Mouse (Mus musculus) common myeloid progenitor, adult 5-6 weeks (primary cell): ENCODE measurements around the gene Clec2g. TPM values are rescaled to one million over a fixed set of nuclear protein-coding genes. Genes with fewer than 3 reads are reported as not detected.
"Not testable (repeated sequence)": the region's sequence is repeated elsewhere in the genome, so short reads cannot be mapped to it uniquely, and the experiment has no call there.

Experiments
- ATAC-seq: replicated peaks from 2 replicates; pipeline ENCODE4 v1.8.0; 2016; ENCODE audit warnings: low read depth, mild to moderate bottlenecking, moderate TSS enrichment, inconsistent platforms; ENCODE audit not compliant: poor library complexity, severe bottlenecking
- total RNA-seq: library from RNA; stranded (forward); fragments of 200-1000, 187-1606 nt; gene quantifications from 2 replicates; pipeline ENCODE4 v1.2.3, GENCODE M21; 2017

Clec2g gene
- total RNA-seq, 1 experiment from 2014 or later: not detected

DNA sequence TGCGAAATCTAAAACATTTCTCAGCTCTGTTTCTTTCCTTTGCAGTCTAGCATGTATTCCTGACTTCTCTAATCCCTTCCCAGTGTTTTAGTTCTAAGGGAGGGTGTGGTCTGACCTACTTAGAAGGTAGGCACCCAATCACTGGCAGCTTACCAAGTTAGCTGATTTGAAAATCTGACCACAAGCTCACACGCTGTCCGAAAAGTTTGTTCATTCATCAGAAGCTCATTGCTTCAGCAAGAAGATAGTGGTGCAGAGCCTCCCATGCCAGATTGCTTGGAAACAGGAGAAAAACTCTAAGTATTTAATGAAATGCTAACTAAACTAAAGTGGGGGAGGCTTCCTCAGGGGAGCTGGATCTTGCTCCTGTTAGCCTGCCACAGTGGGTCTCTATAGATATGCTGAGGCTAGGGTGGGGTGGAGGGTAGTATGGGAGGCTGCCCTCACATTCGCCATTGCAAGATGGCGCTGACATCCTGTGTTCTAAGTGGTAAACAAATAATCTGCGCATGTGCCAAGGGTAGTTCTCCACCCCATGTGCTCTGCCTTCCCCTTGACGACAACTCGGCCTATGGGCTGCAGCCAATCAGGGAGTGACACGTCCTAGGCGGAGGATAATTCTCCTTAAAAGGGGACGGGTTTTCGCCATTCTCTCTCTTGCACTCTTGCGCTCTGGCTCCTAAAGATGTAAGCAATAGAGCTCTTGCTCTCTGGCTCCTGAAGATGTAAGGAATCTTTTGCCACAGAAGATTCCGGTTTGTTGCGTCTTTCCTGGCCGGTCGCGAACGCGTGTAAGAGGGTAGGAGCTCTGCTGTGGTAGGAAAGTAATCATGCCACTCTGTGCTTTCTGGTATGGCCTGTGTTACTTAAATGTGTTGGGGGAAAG, 36.6 kb downstream of the Clec2g start:
- not testable (repeated sequence) for ATAC-seq

DNA sequence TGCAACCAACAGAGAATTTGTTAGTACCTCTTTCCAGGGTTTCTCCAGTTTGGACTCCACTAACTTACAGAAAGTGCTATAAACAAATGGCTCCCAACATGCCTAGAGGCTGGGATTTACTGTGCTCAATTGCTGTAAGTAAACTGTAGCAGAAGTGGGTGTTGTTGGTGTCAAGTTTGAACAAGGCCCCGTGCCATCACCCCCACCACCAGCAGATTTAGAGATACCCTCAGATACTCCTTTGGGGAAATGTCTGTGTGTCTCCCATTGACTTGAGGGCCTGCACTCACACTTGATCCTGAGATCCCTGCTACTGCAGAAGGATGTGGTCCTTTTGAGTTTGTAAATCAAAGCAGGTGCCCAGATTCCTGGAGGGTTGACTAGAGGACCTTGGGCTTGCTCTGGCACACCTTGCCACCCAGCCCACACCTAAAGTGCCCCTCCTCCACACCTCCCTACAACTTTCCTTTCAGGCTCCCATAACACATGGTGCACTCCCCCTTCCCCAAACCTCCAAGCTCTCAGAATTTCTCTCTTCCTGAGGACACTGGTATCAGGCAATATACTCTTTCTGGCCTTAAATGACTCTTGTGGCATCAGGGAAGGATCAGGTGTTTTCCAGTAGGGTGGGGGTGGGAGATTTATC, 37.3 kb downstream of the Clec2g start:
- no peak for ATAC-seq

DNA sequence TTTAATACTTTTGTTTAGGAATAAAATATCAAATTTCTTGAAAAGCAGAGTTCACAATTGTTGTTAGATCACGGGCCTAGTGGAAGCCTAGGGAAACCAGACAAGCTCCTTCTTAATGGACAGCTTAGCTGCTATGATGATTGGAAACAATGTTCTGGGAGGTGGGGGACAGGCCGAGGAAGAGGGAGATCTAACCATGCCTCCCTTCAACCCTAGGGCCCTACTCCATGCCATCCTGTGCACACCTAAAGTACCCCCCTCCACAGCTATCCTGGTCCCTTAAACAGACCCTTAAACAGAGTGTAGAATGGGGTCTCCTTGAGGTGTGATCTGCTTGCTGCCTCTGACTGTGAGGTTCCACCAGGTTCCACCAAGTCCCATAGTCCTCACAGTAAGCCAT, 38.0 kb downstream of the Clec2g start:
- no peak for ATAC-seq

DNA sequence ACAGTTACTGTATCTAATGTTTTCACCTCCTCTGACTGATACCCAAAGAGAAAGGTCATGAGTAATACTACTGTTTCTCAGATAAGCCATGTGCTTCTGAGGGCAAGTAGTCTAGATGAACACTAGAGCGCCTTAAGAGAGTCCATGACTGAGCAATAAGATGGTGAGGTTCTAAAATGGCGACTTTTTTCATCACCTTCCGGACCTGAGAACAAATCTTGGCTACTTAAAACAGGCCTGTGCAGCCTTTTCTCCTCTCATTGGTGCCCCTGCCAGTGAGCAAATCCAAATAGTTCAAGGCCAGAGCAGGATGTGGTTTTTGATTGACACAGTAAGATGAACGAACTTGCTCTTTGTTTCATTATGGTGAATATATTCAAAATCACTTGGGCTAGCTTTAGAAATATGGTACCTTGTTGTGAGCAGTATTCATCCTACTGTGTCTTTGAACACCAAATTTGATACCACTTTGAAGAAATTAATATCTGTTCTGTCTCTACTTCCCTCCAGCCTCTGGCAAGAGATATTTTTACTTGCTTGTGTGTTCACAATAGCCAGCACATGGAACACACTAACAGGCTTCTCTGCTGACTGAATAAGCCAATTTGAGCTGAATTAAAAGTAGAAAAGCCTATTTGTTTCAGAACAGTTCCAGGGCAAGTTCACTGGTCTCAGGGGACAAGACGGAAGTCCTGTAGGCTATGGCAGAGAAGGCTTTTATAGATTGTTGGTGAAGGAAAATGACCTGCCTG, 38.7 kb downstream of the Clec2g start:
- ATAC-seq: peak; percentile 46; the same call in 1 of the 2 replicates

DNA sequence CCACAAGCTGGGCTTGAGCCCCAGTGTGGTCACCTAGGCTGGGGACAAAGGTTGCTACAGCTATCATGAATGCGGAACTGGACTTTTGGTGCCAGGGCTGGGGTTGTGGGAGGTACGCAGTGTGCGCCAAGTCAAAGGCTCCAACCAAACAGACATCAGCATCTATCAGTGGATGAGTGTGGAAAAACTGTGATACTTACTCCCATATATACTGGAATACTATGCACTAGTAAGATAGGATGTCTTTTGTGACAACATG, 39.2 kb downstream of the Clec2g start:
- no peak for ATAC-seq

DNA sequence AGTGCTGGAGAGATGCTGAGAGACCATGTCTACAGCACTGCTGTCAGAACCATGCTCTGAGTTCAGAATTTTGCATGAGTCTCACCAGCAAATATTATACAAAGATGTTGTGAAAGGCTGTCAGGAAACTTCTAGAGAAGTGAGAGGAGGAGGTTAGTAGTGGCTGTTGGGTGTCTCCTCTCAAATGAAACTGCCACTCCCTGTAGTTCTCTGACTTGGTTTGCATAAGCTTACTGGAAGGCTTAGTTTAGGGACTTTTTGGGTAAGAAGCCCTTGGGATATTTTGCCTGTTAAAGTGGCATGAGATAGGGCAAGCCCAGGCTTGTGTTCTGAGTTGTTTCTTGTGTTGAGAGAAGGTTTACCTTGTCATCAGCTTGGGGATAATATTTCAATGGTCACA, 40.7 kb downstream of the Clec2g start:
- not testable (repeated sequence) for ATAC-seq

DNA sequence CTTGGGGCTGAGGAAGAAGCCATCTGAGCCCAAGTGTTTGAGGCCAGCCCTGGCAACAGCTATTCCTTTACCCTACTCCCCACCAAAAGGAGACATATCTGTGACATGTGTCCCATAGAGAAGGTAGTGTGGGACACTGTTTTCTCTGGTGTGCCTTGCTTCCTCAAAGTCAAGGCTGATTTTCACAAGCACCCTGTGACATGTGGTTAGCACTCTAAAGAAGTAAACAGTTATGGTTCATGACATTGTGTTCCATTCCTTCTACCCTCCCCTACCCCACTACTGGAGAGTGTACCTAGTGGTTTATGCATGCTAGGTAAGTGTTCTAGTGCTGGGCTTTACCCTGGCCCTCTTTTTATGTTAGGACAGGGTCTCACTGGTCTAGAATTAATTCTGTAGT, 42.0 kb downstream of the Clec2g start:
- ATAC-seq: peak; percentile 59

DNA sequence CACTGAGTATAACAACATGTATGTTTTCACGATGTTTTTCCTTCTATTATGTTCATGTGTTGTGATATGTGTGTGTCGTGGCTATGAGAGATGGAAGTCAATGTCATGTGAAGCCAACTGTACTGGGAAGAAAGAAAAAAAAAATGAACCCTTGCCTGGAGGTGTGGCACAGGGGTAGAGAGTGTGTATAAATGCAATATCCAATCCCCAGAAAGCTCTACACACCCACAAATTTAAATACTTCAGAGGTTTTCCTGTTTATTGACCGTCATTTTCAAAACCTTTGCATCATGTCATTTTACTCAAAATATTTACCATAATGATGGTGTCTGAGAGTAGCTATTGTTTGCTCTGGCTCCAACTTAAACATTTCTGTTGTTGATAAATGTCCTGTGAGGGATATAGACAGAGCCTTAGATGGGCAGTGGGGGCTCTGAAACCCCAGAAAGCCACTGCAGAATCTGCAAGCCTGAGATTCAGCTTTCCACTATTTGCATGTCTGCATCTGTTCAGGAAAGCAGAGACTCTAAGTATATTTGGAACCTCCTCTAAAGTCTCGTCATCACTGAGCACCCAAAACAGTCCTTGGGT, 47.9 kb downstream of the Clec2g start:
- ATAC-seq: not testable (repeated sequence)

DNA sequence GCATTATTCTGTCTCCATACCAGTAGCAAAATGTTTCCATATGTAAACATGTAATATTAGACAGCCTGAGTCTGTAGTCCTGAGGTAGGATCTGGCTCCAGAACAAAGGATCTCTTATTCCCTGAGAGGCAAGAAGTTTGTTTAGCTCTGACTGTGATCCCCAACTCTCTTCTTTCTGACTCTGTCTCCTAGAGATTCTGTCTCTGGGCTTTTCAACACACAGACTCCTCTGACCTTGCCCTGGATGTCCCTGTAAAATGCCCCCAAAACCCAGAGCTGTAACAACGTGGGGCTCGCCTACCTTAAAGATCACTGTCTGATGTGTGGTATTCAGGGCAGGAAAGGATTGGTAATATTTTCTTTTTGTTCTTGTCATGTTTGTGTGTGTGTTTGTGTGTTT, 58.2 kb downstream of the Clec2g start:
- ATAC-seq: no peak

DNA sequence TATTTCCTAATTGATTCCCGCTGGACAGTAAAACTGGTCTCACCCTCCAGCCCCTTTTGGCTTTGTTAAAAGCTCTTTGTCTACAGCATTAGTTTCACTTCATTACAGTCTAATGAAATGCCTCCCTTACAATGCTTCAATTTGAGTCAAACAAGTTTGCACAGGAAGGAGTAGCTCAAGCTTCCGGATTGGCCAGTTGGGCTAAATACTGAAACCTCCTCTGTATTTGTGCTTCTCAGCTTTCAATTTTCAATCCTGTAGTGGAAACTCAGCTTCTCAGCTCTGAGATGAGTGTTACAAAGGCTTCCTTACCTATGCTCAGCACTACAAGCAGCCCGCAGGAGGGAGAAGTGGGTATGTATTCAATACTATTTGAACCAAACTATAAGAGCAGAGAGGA, 58.6 kb downstream of the Clec2g start:
- ATAC-seq: peak; percentile 23; the same call in 1 of the 2 replicates

DNA sequence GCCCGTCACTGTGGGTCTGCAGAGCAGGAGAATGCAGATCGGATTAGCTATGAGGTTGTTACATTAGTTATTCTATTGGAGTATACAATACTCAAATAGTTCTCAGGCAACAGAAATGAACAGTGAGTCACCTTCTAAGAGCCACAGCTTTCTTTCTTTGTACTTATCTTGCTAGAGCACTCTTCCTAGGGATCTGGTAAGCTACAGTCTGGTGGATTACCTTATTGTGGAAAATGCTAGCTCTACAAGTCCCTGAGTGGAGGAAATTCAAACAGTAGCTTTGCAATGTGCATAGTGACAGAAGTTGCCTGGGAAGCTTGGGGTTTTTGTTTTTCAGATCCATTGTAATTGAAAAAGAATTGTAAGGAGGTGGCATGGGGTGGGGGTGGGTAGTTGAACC, 59.0 kb downstream of the Clec2g start:
- peak; percentile 58 for ATAC-seq

DNA sequence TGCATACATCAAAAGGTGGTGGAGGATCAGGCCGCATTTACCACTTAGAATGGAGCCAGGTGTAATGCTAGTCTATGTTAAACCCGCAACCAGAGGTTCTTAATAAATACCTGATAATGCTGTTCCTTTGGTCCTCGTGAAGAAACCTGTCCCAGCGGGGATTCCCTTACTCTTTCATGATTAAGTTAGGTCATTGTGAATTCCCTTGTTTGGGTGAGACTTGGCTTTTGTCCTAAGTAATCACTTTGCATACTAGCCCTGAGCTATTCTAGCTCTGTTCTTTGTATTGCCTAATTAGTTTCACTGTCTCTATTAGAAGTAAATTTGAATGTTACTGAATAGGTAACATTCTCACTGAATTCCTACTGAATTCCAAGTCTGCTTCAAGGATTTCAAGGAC, 60.2 kb downstream of the Clec2g start:
- no peak for ATAC-seq

DNA sequence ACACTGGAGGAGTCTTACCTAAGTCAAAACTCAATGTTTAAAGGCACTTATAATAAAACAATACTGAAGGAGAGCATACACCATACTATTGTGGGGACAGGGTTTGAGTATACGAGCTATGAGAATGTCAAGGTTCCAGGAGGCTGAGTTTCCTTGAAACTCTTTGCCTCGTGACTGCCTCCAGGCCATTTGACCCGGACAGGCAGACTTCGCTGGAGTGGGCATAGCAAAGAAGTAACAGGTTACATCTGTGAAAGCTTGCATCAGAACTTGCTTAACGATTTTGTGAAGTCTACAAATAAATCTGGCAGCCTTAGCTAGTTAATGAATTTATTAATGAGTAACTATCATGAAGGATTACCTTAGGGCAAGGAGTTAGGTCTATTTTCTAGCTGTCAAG, 60.6 kb downstream of the Clec2g start:
- ATAC-seq: no peak

DNA sequence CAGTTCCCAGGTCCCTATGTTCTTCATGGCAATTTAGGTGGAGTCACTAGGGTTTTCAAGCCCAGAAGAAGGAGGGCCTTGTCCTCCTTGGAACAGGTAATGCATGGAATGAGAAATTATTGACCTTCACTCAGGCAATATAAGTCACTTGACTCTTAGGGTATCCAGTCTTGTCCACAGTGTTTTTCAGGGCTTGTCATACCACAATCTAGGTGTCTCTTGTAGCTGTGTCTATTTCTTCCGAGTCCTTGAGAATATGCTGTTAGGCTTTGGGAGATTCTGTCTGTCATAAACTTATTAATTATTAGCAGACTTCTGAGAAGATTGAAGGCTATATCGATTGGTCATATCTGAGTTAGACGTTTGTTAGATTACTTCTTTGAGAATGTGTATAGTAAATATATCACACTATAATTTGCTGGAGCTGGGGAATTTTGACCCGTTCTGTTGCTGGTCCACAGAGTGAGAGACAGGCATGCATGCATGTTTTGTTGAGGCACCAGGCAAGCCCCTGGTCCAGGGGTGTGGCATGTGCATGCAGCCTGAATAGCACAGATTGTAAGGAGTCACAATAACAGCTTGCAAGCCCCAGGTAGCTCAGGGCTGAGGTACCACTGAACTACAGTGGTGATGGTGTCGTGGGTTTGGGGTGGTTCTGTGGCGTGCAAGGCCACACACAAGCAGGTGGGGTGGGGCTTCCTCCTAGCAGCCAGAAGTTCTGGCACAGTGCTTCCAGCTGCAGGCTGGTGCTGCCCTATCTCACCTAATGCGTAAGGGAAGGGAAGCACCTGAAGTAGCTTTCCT, 61.3 kb downstream of the Clec2g start:
- no peak for ATAC-seq

DNA sequence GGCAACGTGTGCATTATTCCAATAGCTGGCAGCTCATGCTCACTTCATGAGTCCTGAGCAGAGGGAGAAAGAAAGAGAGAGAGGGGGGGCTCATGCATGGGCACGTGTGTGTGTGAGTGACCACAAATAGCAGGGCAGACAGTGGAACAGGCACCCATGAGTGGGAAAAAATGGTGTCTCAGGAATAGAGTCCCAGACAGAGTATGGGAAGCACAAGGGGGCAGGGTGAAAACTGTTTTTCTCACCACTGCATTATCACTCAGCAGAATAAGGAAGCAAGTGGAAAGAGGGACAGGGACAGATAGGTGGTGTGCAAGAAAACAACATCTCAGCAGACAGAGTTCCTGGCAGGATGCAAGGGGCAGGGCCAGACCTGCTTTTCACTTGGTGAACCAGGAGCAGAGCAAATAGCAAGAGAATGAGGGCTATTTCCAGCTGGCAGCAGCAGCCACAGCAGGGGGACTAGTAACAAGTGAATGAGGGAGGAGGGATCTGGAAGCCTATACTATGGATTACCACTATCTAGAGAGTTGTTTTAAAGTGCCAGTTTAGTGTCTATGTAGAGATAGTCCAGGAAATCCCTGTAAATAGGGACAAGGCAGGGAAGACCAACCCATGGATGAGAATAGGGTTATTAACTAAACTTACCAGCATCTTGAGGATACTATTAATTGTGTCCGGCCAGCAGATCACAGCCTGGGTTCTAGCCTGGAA, 62.0 kb downstream of the Clec2g start:
- peak; percentile 69 for ATAC-seq

DNA sequence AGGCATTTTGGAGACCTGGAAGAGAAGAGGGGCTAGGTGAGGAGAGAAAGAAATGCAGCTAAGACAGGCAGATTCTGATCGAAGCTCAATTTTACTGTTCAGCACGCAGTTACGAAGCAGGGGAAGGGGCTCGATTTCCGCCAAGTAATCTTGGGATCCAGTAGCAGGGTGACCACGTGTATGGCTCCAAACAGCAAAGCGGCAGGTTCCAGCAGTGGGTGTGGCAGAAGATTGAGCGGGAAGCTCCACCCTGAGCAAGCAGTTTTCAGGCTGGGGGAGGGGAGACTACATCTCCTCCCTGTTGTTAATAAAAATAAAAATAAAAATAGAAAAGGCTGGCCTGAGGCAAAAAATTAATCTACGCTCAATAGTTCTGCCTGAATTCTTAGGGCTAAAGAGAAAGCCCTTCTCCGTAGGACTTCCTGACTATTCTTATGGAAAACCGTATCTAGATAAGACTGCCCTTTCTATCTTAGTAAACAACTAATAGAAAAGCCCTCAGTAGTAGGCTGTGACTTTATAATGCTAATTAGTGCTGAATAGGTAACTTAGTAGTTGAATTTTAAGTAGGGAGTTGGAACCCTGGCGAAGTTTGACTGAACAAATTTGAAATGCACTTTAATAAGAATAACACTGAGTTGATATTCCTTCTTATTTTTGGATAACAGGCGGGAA, 62.7 kb downstream of the Clec2g start:
- ATAC-seq: no peak

DNA sequence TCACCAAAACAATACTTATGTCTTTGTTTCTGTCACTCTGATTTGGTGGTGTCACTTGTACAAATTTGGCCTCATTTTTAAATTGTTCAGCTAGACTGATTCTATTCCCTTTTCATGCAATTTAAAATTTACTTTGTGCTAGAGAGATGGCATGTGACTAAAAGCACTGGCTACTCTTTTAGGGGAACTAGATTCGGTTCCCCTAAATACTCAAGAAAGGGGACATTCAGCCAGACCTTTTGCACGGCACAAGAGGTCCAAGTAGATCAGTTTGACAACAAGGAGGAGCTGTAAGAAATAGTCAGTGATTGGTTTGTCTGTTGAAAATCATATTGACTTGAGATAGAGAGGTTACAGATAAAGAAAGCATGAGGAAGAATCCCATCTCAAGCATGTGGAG, 67.2 kb downstream of the Clec2g start:
- ATAC-seq: 0 out of 2 replicates have a peak, but pooled peaks have one; percentile 39

DNA sequence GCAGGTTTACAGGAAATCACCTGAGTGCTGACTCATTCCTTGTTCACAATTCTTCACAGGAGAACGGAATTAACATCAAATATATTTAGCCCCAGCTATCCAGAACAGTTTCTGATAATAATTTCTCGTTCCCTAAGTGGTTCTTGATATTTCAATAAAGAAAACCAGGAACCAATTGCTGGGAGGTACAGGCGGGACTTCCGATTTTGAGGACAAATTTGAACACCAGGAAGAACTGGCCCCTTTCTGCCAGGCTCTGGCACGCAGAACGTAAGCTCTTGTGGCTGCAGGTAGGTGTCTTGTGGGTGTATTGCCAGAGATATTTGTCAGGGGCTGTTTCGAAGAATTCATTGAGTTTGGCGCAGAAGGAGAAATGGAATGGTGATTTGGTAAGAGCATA, 74.4 kb downstream of the Clec2g start:
- no peak for ATAC-seq
